Mouse (Mus musculus): ENCODE data around the gene Psmd11.

DNA sequence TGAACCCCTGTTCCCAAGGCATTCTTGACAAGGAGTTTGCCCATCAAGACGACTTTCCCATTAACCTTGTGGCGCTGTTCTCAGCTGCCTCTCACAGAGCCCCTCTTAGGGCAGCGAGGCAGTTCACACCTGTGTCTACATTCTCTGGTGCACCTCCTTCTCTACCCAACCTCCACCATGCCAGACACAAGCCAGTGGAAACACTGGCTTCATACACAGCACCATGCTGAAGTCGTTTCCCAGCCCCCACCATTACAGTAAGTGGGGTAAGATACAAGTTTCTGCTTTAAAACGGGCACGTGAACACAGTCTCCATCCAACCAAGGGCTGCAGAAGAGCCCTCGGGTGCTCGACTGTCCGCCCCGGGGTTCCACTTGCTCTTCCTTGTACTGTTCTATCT, 81.7 kb downstream of the Psmd11 start:
- no peak for TF ChIP-seq CTCF (IDR thresholded peaks at IDR 0.05; ENCODE audit: low read depth, low read length)
- no peak for TF ChIP-seq GATA2 (IDR thresholded peaks at IDR 0.05; ENCODE audit: borderline replicate concordance, low read depth, low read length)
- no peak for TF ChIP-seq GATA1 (IDR thresholded peaks at IDR 0.05; ENCODE audit: borderline replicate concordance, low read length)
- no peak for TF ChIP-seq POLR2AphosphoS5 (IDR thresholded peaks at IDR 0.05; ENCODE audit: insufficient replicate concordance, low read depth, low read length)

Measured in G1E (cell line).